Mouse (Mus musculus) brain, adult 2 months (tissue): ENCODE measurements around the gene Heatr5a.
A peak's percentile ranks its signal among the peaks of the same experiment; 100 is the strongest.

Experiments used
- DNase-seq: peaks from one replicate; pipeline ENCODE4 v3.0.0; 2011; ENCODE audit warnings: low read depth, low spot score

The Heatr5a gene

DNA sequence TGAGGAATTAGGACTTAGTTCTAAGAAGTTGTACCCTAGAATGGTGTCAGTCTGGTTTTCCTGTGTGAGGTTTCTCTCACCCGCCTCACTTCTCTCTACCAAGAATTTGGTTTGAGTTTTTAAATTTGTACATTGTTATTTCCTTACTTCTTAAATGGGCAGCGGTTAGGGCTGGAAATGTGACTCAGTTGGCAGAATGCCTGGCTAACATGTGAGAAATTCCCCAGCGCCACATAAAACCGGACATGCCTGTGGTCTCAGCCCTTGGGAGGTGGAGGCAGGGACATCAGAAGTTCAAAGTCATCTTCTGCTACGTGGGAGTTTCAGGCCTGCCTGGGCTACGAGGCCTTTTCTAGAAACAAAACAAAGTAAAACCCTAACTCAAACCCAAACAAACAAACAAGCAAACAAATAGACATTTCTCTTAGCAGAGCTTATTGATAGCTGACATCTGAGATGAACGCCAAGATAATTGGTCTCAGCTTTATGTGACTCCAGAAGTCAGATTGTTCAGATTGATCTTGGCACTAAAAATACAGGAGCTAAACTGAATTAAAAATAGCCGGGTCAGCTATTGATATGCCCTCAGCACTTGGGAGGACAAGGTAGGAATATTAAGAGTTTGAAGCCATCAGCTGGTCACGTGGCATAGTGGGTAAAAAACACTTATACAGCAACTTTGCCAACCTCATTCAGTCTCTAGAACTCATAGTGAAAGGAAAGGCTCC, 123.0 kb downstream of the Heatr5a start:
- no peak for DNase-seq

DNA sequence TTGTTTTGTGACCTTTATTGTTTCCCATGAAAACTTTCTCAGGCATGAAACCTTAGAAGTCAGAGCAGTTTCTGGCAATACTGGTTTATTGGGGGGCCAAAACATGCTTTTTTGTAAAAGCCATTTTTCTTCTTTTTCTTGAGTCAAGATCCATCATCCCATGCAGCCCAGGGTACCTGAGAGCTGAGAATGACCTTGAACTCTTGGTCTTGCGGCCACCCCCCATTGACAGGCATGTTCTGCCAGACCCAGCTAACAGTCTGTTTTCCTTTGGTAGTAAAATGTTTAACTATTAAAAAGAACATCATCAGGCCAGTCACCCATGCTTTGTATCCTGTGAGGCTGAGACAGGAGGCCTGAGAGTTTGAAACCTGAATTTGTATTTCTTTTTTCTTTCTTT, 125.9 kb downstream of the Heatr5a start:
- no peak for DNase-seq

DNA sequence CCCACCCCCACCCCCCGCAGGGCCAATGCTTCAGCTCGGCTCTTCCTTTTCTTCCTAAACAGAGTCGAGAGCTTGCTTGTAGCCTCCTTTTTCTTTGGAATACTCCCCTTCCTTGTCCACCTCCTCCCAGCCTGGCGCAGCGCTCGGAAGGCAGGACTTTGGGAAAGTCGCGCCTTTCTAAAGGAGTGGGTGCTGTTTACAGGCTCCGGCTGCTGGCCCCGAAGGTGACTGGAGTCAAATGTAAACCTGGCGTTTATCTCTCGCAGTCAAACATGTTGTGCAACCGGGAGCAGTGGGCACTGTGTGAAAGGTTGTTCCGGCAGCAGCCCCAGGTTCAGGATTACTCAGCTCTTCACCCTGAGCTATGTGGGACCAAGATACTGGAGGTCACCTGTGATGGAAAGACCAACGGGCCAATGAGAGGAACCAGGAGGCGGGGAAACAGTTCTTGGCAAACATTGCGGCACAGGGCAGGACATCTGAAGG, 126.3 kb downstream of the Heatr5a start:
- peak; percentile 94 for DNase-seq

- peak; percentile 20 for DNase-seq
Measured at GRCm38 (mm10) chr12:51843576-51844520, 127.3 kb downstream of the Heatr5a start.

DNA sequence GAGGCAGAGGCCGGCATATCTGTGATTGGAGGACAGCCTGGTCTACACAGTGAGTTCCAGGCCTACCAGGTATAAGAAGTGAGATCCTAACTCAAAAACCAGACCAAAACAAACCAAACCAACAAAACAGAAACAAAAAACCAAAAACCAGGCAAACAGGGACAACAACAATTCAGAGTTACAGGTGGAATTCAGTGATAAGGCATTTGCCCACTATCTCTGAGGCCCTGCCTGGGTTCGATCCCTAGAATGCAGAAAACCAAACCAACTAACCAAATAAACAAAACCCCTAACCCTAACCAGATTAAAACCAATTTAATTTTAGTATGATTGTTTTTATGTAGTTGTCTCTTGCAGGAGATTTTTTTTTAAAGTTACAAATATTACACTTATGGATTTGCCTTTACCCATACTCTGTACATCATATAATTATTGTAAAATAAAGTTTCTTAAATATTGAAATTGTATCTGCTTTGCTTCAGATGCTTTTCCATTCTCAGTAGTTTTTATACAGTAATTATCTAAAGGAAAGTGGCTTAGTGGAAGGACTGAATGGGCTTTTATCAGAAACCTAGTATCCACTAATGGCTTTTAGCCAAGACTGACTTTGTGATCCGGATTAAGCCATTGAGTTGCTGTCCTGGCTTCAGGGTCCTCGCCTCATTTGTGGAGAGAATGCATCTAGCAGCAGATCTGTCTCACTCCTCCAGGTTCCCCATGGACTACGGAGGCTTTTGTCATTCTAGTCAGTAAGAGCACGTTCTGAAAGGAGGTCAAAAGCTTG, 128.8 kb downstream of the Heatr5a start:
- no peak for DNase-seq

GRCm38 (mm10) chr12:51839856-51840255, 131.3 kb downstream of the Heatr5a start:
- DNase-seq: no peak

DNA sequence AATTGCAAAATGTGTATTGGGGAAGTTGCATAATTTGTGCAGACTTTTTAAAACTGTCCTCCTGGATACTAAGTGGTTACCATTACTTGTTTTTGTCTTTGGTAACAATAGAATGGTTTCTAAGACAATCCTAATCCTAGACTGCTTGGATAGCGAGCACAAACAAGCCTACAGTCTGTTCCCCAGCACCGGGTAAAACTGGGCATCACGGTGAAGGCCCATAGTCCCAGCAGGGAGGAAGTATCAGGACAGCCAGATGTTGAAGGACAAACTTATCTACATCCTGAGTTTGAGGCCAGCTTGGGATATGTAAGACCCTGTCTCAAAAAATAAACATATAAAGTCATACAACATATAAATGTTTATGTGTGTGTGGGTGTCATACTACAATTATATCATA, 135.9 kb downstream of the Heatr5a start:
- no peak for DNase-seq

DNA sequence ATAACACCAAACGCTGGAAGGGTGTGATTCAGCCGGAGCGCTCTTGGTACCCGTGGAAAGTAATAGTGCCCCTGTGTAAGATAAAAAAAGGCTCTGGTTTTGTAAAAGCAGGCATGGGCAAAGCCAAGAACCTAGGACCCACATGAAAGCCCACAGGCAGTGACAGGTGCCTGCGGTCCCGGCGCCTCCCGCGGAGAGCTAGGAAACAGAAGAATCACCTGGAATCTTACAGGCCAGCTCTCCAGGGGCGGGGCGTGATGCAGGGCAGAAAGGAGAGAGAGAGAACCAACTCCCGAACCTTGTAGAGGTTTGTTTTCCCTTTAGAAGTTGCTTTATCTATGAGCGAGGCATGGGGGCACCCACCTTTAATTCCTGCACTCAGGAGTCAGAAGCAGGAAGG, 139.2 kb downstream of the Heatr5a start:
- DNase-seq: no peak

DNA sequence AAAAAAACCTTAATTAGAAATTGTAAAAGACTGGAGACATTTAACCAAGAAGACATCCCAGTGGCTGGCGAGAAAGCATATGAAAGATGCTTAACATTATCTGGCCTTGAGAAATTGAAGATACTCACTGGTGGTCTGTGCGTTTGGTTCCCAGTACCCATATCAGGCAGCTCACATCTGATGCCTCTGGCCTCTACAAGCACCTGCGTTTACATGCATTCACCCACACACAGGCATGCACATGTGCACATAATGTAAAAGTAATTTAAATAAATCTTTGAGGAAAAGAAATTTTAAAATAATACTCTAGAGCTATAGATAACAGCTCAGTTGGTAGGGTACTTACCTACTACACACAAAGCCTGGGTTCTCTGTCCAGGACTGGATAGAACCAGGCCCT, 139.8 kb downstream of the Heatr5a start:
- no peak for DNase-seq

DNA sequence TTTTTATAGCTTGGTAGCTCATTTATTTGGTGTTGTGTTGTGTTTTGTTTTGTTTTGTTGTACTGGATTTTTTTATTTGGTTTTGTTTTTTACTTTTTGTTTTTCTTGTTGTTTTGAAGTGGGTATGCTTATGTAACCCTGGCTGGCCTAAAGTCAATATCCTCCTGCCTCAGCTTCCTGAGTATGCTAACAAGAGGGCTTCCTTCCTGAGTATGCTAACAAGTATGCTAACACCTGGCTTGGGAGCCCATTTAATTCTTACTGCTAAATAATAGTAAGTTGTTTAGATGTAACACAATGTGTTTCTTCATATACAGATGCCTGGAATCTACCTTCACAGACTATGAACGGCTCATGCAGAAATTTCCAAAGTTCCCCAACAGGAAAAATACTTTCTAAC, 140.4 kb downstream of the Heatr5a start:
- DNase-seq: no peak

GRCm38 (mm10) chr12:51830077-51830402, 141.1 kb downstream of the Heatr5a start:
- no peak for DNase-seq

- peak; percentile 91 for DNase-seq
Measured at GRCm38 (mm10) chr12:51829290-51830076, 141.6 kb downstream of the Heatr5a start, which contains the start of gene Hectd1. TSS of gene Hectd1 (minus strand) at chr12:51829536.

DNA sequence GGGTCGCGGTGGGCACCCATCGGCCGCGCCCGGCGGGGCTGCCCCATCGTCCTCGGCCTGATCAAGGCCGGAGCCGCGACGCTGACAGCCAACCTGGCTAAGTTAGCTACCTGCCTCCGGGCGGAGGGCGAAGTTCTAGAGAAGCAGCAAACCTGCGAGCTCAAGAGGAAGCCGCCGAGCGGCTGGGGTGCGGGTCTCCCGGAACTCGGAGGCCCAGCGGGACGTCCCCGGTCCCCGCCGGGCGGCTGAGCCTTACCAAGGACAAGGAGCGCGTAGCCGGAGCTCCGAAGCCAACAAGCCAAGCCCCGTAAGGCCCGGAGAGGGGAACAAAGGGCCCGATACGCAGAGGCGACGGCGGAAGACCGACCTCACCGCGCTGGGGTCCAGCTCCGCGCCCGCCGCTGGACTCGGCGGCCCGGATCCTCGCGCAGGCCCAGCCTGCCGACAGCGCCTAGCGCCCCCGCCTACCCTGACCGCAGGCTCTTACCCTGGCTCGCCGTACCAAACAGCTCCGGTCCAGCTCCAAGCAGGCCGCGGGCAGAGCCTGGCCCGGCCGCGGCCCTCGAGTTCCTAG, 142.3 kb downstream of the Heatr5a start:
- DNase-seq: no peak

GRCm38 (mm10) chr12:51827958-51828650, 143.0 kb downstream of the Heatr5a start:
- no peak for DNase-seq
